Mouse (Mus musculus) neural tube, embryonic 15.5 days (tissue): ENCODE measurements at regions not wholly inside any gene's neighbourhood (a gene's known extent, or its start where the extent isn't known, plus 50 kb on each side); places are given as distances from the start of the nearest gene placed in this dataset.

ENCODE experiments used
- ATAC-seq: fragments of 200-750 bp; cut with Nextera tagmentation; 2 replicates; pipeline ENCODE4 v1.8.0; 2017; ENCODE audit warnings: mild to moderate bottlenecking, moderate TSS enrichment, moderate library complexity; ENCODE audit not compliant: low FRiP score
- H3K27ac ChIP-seq: fragments of 300-500 bp; sonication (generic); replicated peaks from 2 replicates; pipeline ENCODE4 v1.5.1; 2015; ENCODE audit warnings: mild to moderate bottlenecking, inconsistent platforms
- H3K27me3 ChIP-seq: fragments of 300-500 bp; sonication (generic); replicated peaks from 2 replicates; pipeline ENCODE4 v1.6.1; 2015; ENCODE audit warnings: inconsistent platforms
- H3K36me3 ChIP-seq: fragments of 300-500 bp; sonication (generic); 2 replicates; pipeline ENCODE4 v1.6.1; 2015; ENCODE audit warnings: inconsistent platforms
- H3K4me1 ChIP-seq: fragments of 300-500 bp; sonication (generic); 2 replicates; pipeline ENCODE4 v1.6.1; 2015; ENCODE audit warnings: inconsistent platforms
- H3K4me2 ChIP-seq: fragments of 300-500 bp; sonication (generic); 2 replicates; pipeline ENCODE4 v1.6.1; 2015; ENCODE audit warnings: inconsistent platforms, mild to moderate bottlenecking, moderate library complexity
- H3K4me3 ChIP-seq: fragments of 300-500 bp; sonication (generic); replicated peaks from 2 replicates; pipeline ENCODE4 v1.5.1; 2015; ENCODE audit warnings: mild to moderate bottlenecking, inconsistent platforms
- H3K9ac ChIP-seq: fragments of 300-500 bp; sonication (generic); replicated peaks from 2 replicates; pipeline ENCODE4 v1.6.1; 2015; ENCODE audit warnings: mild to moderate bottlenecking, inconsistent platforms
- H3K9me3 ChIP-seq: fragments of 300-500 bp; sonication (generic); replicated peaks from 2 replicates; pipeline ENCODE4 v1.6.1; 2016; ENCODE audit warnings: inconsistent platforms
- WGBS: fragments of 180-500 bp; shearing (Covaris S2); methylation state at CpG from one replicate; pipeline ENCODE4 v1.1.7; 2015; ENCODE audit warnings: mixed read lengths; 5-methylcytosine and 5-hydroxymethylcytosine counted together
- microRNA counts: library from miRNA; unstranded; fragments of <30 nt; microRNA quantifications from one replicate; lab custom pipeline; 2016
- microRNA-seq: library from miRNA; unstranded; fragments of <30 nt; microRNA quantifications from one replicate; pipeline ENCODE4, GENCODE M21; 2017

GRCm38 (mm10) chr9:41215026-41215425 is 53.5 kb upstream of the Ubash3b start:
- ATAC-seq: no peak

GRCm38 (mm10) chr9:41212943-41213529 is 51.5 kb upstream of the Ubash3b start:
- WGBS: 43% methylated on average over 14 of the region's 14 CpGs
- no peaks in the 10 kb centered on the region for H3K27me3 ChIP-seq
- H3K4me1 ChIP-seq: peaks cover 15% of the 10 kb centered on the region
- no peaks in the 10 kb centered on the region for H3K9me3 ChIP-seq
- H3K9ac ChIP-seq: peak overlapping the region; percentile 23; the same call in 1 of the 2 replicates
- peak overlapping the region; percentile 75 for H3K27ac ChIP-seq
- no peak overlapping the region; the same call in 1 of the 2 replicates for H3K4me3 ChIP-seq
- peak overlapping the region; percentile 46 for H3K4me2 ChIP-seq
- H3K36me3 ChIP-seq: no peaks in the 10 kb centered on the region
- 0 out of 2 replicates have a peak, but pooled peaks have one; percentile 3 for ATAC-seq

More at GRCm38 (mm10) chr9:41215026-41215425, 53.5 kb upstream of the Ubash3b start:
- H3K9ac ChIP-seq: no peak overlapping the region
- no peak overlapping the region for H3K4me3 ChIP-seq
- no peak overlapping the region for H3K4me2 ChIP-seq
- no peaks in the 10 kb centered on the region for H3K27me3 ChIP-seq
- H3K36me3 ChIP-seq: no peaks in the 10 kb centered on the region
- H3K9me3 ChIP-seq: no peaks in the 10 kb centered on the region
- H3K4me1 ChIP-seq: peaks cover 15% of the 10 kb centered on the region
- WGBS: 89% methylated on average over 5 of the region's 5 CpGs
- H3K27ac ChIP-seq: no peak overlapping the region

- Histone ChIP-seq H3K27ac (peak overlapping the region; percentile 75), H3K27me3 (no peaks in the 10 kb centered on the region), H3K4me3 (no peak overlapping the region; the same call in 1 of the 2 replicates), H3K4me2 (peak overlapping the region; percentile 46), H3K36me3 (no peaks in the 10 kb centered on the region), H3K9ac (peak overlapping the region; percentile 23; the same call in 1 of the 2 replicates), H3K9me3 (no peaks in the 10 kb centered on the region), H3K4me1 (peaks cover 15% of the 10 kb centered on the region)
- under 1% methylated on average over 6 of the region's 7 CpGs for WGBS
- no peak for ATAC-seq
Measured at GRCm38 (mm10) chr9:41212303-41212901, 50.9 kb upstream of the Ubash3b start.

GRCm38 (mm10) chr9:41211865-41212302 is 50.4 kb upstream of the Ubash3b start:
- ATAC-seq: no peak
- Histone ChIP-seq H3K9me3 (no peaks in the 10 kb centered on the region), H3K4me2 (peak overlapping the region; percentile 46), H3K4me3 (no peak overlapping the region), H3K9ac (no peak overlapping the region), H3K27me3 (no peaks in the 10 kb centered on the region), H3K27ac (peak overlapping the region; percentile 75), H3K4me1 (peaks cover 19% of the 10 kb centered on the region), H3K36me3 (no peaks in the 10 kb centered on the region)
- WGBS: 41% methylated on average over 10 of the region's 10 CpGs

MicroRNA genes in the stretch of these regions (microRNA counts, 519-probe panel; counts per million panel counts)
- 3,986 counts per million, percentile 94 among the panel's probes with 10 or more counts for microRNA mmu-miR-100 (lab: Ali Mortazavi, UCI)
- 2,986 counts per million, percentile 72 among the panel's probes with 10 or more counts for microRNA mmu-miR-125b-3p (lab: Ali Mortazavi, UCI)

Small RNA genes lying in the stretch of these regions (microRNA-seq; reads per million reads assigned to microRNA genes)
- 30,387 reads per million, percentile 98 among the genes with 10 or more reads in this experiment for gene Mir100
- 1,086 reads per million, percentile 80 among the genes with 10 or more reads in this experiment for gene Mir125b-1
- 191 reads per million, percentile 62 among the genes with 10 or more reads in this experiment for gene Mirlet7a-2
